Mouse (Mus musculus) gastrocnemius, adult 2 months (tissue): Measurements from ENCODE around the gene Fndc3b. TPM values are rescaled to one million over a fixed set of nuclear protein-coding genes. Genes with fewer than 3 reads are reported as not detected.

ENCODE experiments used
- DNase-seq: peaks from one replicate; pipeline ENCODE4 v3.0.0; 2022
- H3K27ac ChIP-seq: fragments of 200-600 bp; 2 replicates; pipeline ENCODE4 v1.8.1; 2022; ENCODE audit warnings: mild to moderate bottlenecking
- H3K4me3 ChIP-seq: fragments of 200-600 bp; 2 replicates; pipeline ENCODE4 v1.8.1; 2022; ENCODE audit warnings: mild to moderate bottlenecking, moderate library complexity
- CTCF ChIP-seq: fragments of 200-600 bp; IDR thresholded peaks from 2 replicates; pipeline ENCODE4 v1.8.1; 2022; ENCODE audit warnings: antibody characterized with exemption, mild to moderate bottlenecking, moderate library complexity
- intact Hi-C: fragments of 180-260 bp; cut with DNase I; formaldehyde crosslinking; loops from one replicate; pipeline ENCODE4 v1.15.1; 2025
- total RNA-seq, 2 experiments: library from RNA; stranded (reverse); gene quantifications; 2 replicates each; pipeline ENCODE4 v1.2.3; 2021

The Fndc3b gene
- total RNA-seq, 2 experiments from 2014 or later: 13.8 to 24.9 TPM

DNA sequence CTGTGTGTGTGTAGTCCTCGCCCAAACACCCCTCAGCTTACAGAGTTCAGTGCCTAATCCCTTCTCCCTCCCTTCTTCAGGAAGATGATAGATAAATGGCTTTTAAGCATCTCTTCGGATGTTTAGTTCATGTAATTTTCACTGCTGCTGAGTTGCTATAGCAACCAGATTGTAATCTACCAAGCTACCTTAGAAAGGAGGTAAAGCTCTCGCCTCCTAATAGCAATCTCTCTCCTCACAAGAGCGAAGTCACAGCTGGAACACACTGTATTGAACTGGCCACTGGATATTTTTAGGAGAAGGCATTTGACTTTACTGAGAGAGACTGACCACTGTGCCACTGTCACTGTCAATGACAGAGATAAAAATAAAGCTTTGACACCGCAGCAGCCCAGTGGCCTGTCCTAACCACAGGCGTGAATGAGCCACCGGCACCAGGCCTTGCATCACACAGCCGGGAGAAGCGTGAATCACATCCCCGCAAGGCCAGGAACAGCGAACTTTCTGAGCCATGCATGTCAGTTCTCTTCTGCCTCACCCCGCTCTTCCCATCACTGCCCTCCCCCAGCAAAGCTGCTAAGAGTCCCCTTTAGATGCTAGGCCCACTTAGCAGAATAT lies 86.0 kb downstream of the Fndc3b start:
- Histone ChIP-seq H3K4me3 (no peak overlapping the region), H3K27ac (peak overlapping the region; percentile 53)
- intact Hi-C loops: no loop called here
- TF ChIP-seq CTCF: no peak
- peak; percentile 41 for DNase-seq

DNA sequence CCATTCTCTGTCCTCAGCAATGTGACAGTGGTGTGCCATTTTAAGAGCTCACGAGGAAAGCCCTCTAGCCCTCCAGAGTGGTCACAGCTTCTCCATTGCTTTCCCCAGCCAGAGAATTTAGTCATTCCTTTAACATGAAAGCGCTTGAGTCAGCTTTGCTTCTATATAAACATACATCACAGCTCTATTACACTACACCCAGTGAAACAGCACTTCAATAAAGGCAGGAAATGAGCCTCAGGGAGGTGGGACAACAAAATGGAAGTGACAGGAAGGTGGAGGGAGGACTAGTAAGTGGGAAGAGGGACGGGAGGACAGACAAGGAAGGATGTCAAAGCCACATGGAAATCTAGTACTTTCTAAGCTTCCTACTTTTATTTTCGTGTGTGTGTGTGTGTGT lies 88.7 kb downstream of the Fndc3b start:
- no peak overlapping the region for H3K4me3 ChIP-seq
- no peak overlapping the region for H3K27ac ChIP-seq
- TF ChIP-seq CTCF: no peak
- intact Hi-C loops: no loop called here
- DNase-seq: no peak

DNA sequence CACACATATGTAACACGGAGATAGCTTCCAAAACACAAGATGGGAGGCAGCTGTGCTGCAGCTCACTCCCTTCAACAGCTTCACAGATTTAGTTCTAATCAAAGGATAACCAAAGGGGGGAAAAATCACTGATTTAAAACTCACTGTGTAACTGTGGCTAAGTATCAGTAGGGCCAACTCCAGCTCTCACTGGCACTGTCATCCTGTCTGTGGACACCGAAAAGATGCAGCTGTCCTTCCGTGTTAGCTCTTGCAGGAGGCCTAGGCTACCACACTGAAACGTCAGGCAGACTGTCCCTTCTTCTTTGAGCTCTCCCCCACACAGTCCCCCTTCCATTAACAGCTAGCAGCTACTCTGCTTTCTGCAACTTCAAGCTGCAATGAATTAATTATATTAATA lies 89.9 kb downstream of the Fndc3b start:
- no peak overlapping the region for H3K4me3 ChIP-seq
- intact Hi-C loops: no loop called here
- TF ChIP-seq CTCF: no peak
- no peak for DNase-seq
- H3K27ac ChIP-seq: no peak overlapping the region

DNA sequence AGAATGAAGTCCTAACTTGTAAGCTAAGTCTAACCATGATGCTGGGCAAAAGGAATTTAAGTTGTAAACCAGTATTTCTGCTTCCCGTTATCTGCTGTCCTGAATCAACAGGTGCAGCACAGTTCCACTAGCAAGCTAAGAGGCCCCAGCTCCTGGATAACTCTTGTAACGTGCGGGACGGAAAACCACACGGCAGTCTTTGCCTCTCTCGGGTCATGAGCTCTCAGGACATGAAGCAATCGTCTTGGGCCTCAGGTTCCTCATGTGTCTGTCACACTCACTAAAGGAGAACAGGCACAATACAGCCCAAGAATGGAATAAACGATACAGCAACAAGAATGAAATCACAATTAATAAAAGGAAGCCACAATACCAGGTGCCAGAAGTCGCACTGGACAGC lies 93.4 kb downstream of the Fndc3b start:
- Histone ChIP-seq H3K4me3 (no peak overlapping the region), H3K27ac (peak overlapping the region; percentile 70)
- no peak for TF ChIP-seq CTCF
- intact Hi-C loops: loop anchor here (5.0 kb wide), 1 partner anchor 90 kb away; no protein-coding TSS in a partner anchor
- no peak for DNase-seq

DNA sequence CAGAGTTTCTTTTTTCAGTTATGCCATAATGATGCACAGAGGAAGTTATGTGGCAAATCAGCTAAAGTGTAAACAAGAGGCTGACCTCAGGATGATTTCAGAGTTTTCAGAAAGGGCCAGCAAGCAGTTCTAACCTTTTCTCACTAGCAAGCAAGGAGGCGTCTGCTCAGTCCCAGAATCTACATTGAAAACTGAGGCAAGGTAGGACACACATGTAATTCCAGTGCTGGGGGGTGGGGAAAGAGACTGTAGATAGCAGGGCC lies 93.9 kb downstream of the Fndc3b start:
- TF ChIP-seq CTCF: no peak
- intact Hi-C loops: loop anchor here (5.0 kb wide), 1 partner anchor 90 kb away; no protein-coding TSS in a partner anchor
- no peak for DNase-seq
- Histone ChIP-seq H3K27ac (peak overlapping the region; percentile 70), H3K4me3 (peak overlapping the region; percentile 44; the same call in 1 of the 2 replicates)

DNA sequence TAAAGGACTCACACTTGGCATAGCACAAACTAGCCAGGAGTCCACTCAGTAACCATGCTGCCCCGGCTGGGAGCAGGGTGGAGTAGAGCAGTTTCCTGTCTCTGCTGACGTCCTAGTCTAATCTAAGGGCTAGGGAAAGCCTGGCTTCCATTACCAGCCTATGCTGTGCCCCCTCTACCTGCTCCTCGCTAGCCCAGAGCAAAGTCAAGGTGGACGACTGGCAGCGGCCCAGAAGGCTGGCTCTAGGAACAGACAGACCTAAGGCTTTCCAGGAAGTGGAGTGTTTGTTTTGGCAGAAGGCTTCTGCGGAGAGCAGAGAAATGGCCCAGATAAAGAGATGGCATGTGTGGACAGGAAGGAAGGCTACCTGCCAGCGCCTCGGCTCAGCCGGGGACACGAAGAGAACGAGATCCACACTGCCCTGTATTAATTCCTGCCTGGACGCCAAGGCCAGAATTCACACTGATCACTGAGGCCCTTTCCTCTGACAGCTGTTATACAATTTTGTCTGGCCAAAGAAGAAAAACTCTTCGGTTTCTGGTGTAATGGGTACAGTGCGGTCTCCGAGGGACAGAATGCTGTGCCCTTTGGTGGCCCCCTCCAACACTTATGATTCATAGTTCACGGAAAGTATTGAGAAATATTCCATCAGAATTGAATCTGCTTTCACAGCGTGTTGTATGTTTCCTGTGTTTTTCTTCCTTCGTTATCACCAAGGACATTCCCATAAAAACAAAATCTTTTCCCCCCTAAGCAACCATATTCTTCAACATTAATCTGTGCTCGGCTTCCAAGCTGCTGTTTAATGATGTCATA lies 94.5 kb downstream of the Fndc3b start:
- Histone ChIP-seq H3K4me3 (peak overlapping the region; percentile 44), H3K27ac (peak overlapping the region; percentile 70)
- peak; percentile 78 for DNase-seq
- TF ChIP-seq CTCF: no peak
- intact Hi-C loops: loop anchor here (5.0 kb wide), 1 partner anchor 91 kb away; no protein-coding TSS in a partner anchor

DNA sequence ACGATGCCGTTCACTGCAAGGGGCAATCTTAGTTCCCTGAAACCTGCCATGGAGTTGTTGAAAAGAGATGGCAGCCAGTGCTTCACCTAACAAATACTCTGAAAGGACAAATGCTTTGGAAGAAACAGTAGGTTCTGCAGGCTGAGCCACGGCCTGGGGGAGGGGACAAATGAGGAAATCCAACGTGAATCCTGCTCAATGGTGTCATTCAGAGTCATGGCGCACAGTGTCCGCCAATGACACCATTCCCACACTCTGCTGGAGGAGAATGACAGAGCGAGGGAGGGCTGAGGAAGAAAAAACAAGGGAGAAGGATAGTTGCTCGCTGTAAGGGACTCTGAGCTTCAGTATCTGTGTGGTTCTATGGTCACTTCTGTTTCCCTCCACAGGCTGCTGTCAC lies 95.6 kb downstream of the Fndc3b start:
- no peak for TF ChIP-seq CTCF
- Histone ChIP-seq H3K27ac (no peak overlapping the region), H3K4me3 (no peak overlapping the region)
- intact Hi-C loops: loop anchor here (5.0 kb wide), 1 partner anchor 92 kb away; no protein-coding TSS in a partner anchor
- DNase-seq: no peak

DNA sequence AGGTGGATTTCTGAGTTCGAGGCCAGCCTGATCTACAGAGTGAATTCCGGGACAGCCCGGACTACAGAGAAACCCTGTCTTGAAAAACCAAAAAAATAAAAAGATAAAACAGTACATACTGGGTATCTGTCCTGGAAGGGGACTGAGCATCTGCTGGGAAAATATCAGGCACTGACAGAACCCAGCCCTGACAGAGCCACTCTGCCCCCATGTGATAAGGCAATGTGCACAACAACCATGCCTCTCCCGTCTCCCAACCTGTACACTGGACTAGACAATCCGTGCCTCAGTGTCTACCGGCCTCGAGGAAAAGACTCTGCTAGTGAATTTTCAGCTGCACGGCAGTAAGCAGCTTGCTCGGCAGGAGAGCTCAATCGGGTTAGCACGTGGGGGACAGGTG lies 97.3 kb downstream of the Fndc3b start:
- Histone ChIP-seq H3K4me3 (no peak overlapping the region), H3K27ac (no peak overlapping the region)
- intact Hi-C loops: no loop called here
- no peak for DNase-seq
- no peak for TF ChIP-seq CTCF

DNA sequence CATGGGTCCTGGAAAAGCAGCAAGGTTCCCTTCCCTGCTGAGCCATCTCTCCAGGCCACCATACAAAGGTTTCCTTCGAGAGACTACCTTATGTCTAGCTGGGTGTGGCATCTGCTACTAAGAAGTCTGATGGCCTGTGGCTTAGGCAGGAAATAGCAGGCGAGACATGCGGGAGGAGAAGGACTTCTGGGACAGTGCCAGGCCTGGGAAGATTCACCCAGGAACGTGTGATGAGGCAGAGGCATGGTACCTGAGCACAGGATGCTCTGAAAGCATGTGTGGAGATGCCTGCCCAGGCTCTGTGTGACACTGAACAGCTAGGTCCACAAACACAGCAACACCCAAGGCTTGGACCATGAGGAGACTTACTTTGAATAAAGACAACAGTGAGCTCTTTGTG lies 98.1 kb downstream of the Fndc3b start:
- TF ChIP-seq CTCF: no peak
- Histone ChIP-seq H3K27ac (no peak overlapping the region), H3K4me3 (no peak overlapping the region)
- no peak for DNase-seq
- intact Hi-C loops: no loop called here

DNA sequence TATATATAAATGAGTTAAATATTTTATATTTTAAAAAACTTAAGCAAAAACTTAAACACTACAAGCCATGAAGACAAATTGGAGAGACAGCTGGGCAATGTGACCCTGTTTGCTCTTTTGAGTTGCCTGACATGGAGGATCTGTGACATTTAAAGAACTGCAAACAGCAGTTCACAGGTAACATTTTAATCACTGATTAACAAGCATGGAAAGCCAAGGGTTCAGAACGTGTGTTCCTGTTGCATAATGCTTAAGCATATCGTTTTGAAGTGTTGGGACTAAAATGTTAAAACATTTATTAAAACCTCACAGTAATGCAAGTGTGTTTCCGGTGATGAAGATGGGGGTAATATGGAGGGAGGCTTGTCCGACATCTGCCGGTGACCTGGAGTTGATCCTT lies 99.1 kb downstream of the Fndc3b start:
- intact Hi-C loops: no loop called here
- no peak for TF ChIP-seq CTCF
- H3K4me3 ChIP-seq: no peak overlapping the region

DNA sequence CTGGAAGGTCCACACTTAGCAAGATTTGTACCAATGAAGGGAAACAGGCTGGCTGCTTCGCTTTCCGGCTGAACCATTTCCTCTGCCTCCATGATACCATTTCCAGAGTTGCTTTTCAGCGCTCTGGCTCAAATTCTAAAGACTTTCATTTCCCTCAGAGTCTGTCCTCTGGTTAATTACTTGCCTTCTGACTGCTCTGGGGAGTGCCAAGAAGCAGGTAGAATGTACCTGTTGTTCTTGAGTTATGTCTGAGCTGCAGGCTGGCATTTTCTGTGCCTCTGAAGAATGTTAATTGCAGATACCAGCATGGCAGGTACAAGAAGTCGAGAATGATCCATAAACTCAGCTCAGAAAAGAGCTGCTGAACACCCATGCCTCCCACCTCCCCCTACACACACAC lies 100.6 kb downstream of the Fndc3b start:
- DNase-seq: no peak
- intact Hi-C loops: no loop called here
- TF ChIP-seq CTCF: no peak
- Histone ChIP-seq H3K4me3 (no peak overlapping the region), H3K27ac (peak overlapping the region; percentile 35; the same call in 1 of the 2 replicates)

More for the DNA sequence above, 99.1 kb downstream of the Fndc3b start:
- H3K27ac ChIP-seq: no peak overlapping the region
- DNase-seq: no peak

DNA sequence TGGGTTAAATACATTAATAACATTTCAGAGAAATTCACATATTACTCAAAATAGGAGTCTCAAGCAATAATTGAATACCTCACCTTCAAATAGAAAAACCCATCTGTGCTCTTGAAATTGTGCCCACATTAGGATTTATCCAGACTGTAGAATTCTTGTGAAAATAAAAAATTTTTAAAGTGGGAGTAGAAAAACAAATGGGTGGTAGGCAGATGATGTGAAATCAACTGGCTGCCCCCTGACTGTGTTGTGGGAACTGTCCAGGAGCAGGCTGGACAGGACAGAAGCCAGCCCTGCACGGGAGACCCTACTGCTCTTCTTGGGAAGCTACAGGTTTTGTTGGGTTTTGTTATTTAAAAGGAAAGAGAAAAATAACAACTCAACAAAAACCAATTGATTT lies 101.0 kb downstream of the Fndc3b start:
- no peak for TF ChIP-seq CTCF
- H3K27ac ChIP-seq: 0 out of 2 replicates have a peak overlapping the region, but pooled peaks have one; percentile 24
- intact Hi-C loops: no loop called here
- H3K4me3 ChIP-seq: no peak overlapping the region
- DNase-seq: no peak

DNA sequence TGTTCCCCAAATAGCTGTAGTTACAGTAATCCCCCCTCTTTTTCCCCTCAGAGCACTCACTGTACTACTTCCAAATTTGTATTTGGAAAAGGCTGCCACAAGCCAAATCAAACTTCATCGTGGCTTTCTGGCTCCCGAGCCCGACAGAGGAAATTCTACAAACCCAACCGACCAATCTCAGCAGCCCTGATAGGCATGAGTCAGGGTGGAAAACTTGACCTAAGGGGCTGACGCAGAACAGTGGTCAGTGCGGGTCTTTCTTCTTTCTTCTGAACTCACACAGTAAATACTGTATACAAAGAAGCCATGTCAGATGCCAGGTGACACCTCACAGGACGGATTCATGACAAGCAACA lies 103.3 kb downstream of the Fndc3b start:
- Histone ChIP-seq H3K4me3 (peak overlapping the region; percentile 50), H3K27ac (peak overlapping the region; percentile 74)
- no peak for DNase-seq
- intact Hi-C loops: no loop called here
- no peak for TF ChIP-seq CTCF
